Mouse (Mus musculus) testis, adult 2 months (tissue): Measurements from ENCODE around the gene Snx33. TPM values are rescaled to one million over a fixed set of nuclear protein-coding genes. Genes with fewer than 3 reads are reported as not detected.
"Not testable (repeated sequence)": the region's sequence is repeated elsewhere in the genome, so short reads cannot be mapped to it uniquely, and the experiment has no call there.

Experiments used
- H3K27ac ChIP-seq: fragments of 200-500 bp; 2 replicates; pipeline ENCODE4 v1.5.1; 2012; ENCODE audit warnings: low read depth, low read length; ENCODE audit not compliant: control insufficient read depth, insufficient read depth
- H3K27me3 ChIP-seq: fragments of 200-500 bp; 2 replicates; pipeline ENCODE4 v1.6.1; 2012; ENCODE audit warnings: mild to moderate bottlenecking, low read length, moderate library complexity; ENCODE audit not compliant: control insufficient read depth, insufficient read depth
- H3K36me3 ChIP-seq: fragments of 200-500 bp; 2 replicates; pipeline ENCODE4 v1.6.1; 2012; ENCODE audit warnings: mild to moderate bottlenecking, low read length; ENCODE audit not compliant: control insufficient read depth, insufficient read depth
- H3K4me1 ChIP-seq: fragments of 200-500 bp; 2 replicates; pipeline ENCODE4 v1.6.1; 2012; ENCODE audit warnings: low read length; ENCODE audit not compliant: control insufficient read depth, insufficient read depth
- H3K4me3 ChIP-seq: fragments of 200-500 bp; 2 replicates; pipeline ENCODE4 v1.5.1; 2012; ENCODE audit warnings: low read depth, mild to moderate bottlenecking, low read length, moderate library complexity, mixed read lengths; ENCODE audit not compliant: control insufficient read depth
- CTCF ChIP-seq: fragments of 200-500 bp; IDR thresholded peaks from 2 replicates; pipeline ENCODE4 v1.5.1; 2012; ENCODE audit warnings: low read depth, mild to moderate bottlenecking, inconsistent platforms, low read length, moderate library complexity; ENCODE audit not compliant: control insufficient read depth, insufficient read depth, insufficient replicate concordance
- POLR2A ChIP-seq: fragments of 200-500 bp; IDR thresholded peaks from 2 replicates; pipeline ENCODE4 v1.6.1; 2012; ENCODE audit warnings: low read depth, mild to moderate bottlenecking, inconsistent platforms, low read length, moderate library complexity; ENCODE audit not compliant: control insufficient read depth
- polyA plus RNA-seq: library from polyadenylated mRNA; depleted of rRNA; stranded (reverse); fragments of >200 nt; gene quantifications from 2 replicates; pipeline ENCODE4 v1.2.3, GENCODE M21; 2012

Gene Snx33
- polyA plus RNA-seq, 1 experiment: 7.0 TPM

DNA sequence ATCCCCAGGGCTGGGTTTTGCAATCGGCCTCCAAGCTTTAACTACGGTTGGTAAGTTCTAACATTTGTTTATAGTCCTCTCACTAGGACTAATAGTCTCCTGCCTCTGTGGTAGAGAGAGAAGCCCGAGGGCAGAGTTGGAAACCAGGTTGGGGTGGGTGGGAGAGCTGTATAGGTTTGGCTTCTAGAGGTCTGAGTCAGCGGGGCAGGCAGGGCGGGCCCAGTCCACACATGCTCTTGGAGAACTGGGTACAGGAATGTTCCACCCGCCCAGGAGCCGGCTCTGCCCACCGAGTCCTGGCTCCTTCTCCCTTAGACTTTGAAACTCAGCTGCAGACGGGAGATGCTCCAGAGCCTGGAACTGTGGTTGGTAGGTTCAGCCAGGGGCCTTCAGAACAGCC lies 14.2 kb downstream of the Snx33 start:
- Histone ChIP-seq H3K4me3 (no peak overlapping the region), H3K27me3 (no peaks in the 10 kb centered on the region), H3K36me3 (no peaks in the 10 kb centered on the region), H3K27ac (no peak overlapping the region), H3K4me1 (peaks cover 2% of the 10 kb centered on the region; the same call in 1 of the 2 replicates)
- TF ChIP-seq POLR2A (no peak), CTCF (no peak)

DNA sequence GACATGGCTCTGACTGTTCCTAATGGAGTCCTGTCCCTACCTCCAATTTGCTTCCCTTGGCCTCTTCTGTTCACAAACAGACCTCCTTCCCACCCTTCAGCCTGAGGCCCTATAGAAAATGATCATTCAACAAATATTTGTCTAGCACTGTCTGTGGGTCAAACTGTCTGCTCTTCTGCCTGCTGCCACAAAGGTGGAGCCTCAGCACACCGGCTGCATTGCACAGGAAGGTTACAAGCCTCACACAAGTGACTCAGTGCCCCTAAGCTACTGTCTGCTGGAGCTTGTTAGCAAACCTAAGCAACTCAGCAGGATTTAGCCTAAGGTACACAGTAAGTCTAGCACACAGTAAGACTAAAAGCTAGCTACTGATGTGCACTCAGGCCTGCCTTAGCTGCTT lies 17.2 kb downstream of the Snx33 start:
- Histone ChIP-seq H3K4me1 (peaks cover 2% of the 10 kb centered on the region; the same call in 1 of the 2 replicates), H3K36me3 (no peaks in the 10 kb centered on the region), H3K27me3 (no peaks in the 10 kb centered on the region), H3K4me3 (no peak overlapping the region), H3K27ac (no peak overlapping the region)
- TF ChIP-seq POLR2A (no peak), CTCF (no peak)

DNA sequence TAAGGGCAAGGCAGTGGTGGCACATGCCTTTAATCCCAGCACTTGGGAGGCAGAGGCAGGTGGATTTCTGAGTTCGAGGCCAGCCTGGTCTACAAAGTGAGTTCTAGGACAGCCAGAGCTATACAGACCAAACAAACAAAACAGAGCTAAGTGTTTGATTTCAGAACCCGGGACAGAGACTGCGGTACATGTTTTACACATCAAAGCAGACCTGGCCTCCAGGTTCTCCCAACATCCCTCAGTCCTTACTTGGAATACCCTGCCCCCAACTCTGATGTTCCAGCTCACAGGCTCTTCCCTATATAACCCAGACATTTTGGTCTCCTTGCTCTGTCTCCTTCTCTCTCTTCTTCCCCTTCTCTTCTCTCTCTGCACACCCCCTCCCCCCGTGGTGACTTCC lies 18.2 kb downstream of the Snx33 start:
- H3K4me3 ChIP-seq, H3K27ac ChIP-seq, H3K36me3 ChIP-seq, H3K27me3 ChIP-seq, H3K4me1 ChIP-seq: not testable (repeated sequence)

DNA sequence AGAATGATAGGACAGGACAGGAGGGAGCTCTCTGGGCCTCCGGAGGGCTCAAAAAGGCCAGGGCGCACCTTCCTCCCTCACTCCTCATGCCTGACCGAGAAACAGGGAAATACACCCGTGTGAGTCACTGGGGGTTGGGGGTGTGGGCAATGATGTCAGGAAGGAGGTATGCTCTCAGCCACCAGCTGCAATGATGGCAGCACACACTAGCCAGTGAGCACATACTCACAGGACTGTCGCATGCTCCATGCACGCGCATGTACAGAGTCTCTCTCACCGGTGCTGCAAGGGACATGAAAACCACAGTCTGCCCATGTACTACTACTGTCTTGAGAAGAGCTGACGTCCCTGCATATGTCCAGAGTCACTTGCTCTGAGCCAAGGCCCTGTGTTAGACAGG lies 20.6 kb downstream of the Snx33 start:
- Histone ChIP-seq H3K4me3 (no peak overlapping the region), H3K27ac (no peak overlapping the region), H3K36me3 (no peaks in the 10 kb centered on the region), H3K27me3 (no peaks in the 10 kb centered on the region), H3K4me1 (peaks cover 2% of the 10 kb centered on the region; the same call in 1 of the 2 replicates)
- TF ChIP-seq POLR2A (no peak), CTCF (no peak)

- H3K27me3 ChIP-seq: no peaks in the 10 kb centered on the region
- H3K4me3 ChIP-seq: no peak overlapping the region
- H3K27ac ChIP-seq: no peak overlapping the region
- no peaks in the 10 kb centered on the region for H3K36me3 ChIP-seq
- peaks cover 3% of the 10 kb centered on the region; the same call in 1 of the 2 replicates for H3K4me1 ChIP-seq
- TF ChIP-seq POLR2A: no peak
- no peak for TF ChIP-seq CTCF
These were observed 24.5 kb downstream of the Snx33 start for GRCm38 (mm10) chr9:56903662-56904061.

DNA sequence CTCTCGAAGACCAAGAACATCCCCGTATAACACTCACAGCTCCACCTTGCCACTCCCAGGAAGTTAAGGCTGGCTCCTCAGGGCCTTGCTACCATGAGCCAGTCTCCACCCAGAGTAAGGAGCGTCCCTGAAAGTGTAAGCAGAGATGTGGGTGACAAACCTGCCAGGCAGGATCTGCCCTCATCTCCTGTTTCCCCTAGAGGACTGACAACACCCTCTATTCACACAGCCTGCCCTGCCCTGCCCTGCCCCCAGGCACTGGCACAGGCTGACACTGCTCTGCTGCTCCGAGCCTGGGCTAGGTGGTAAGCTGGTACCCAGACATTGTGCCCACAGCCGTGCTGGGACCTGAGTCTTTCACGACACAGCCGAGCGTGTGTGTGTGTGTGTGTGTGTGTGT lies 27.0 kb downstream of the Snx33 start:
- Histone ChIP-seq H3K27ac (no peak overlapping the region), H3K4me3 (no peak overlapping the region), H3K4me1 (peaks cover 3% of the 10 kb centered on the region; the same call in 1 of the 2 replicates), H3K27me3 (no peaks in the 10 kb centered on the region), H3K36me3 (no peaks in the 10 kb centered on the region)
- TF ChIP-seq POLR2A: no peak
- no peak for TF ChIP-seq CTCF

- Histone ChIP-seq H3K36me3 (no peaks in the 10 kb centered on the region), H3K4me1 (peaks cover 3% of the 10 kb centered on the region; the same call in 1 of the 2 replicates), H3K4me3 (no peak overlapping the region), H3K27me3 (no peaks in the 10 kb centered on the region), H3K27ac (0 out of 2 replicates have a peak overlapping the region, but pooled peaks have one; percentile 16)
- TF ChIP-seq CTCF (no peak), POLR2A (no peak)
These were observed 27.6 kb downstream of the Snx33 start for GRCm38 (mm10) chr9:56900571-56900970.

DNA sequence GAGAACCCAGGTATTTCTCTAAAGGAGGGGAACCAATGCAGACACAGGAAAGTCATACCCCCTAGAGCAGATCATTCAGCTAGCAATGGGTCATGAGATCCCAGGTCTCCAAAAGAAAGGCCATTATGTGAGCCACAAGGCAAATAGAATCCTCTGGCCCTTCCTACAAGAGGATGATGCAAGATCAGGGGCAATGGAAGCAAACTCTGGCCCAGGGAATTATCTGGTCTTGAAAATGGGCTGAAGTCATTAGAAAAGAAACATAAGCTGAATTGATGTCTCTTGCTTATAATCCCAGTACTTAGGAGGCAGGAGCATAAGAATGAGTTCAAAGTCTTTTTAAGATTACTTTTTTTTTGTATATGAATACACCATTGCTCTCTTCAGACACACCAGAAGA lies 28.1 kb downstream of the Snx33 start:
- H3K27me3 ChIP-seq: no peaks in the 10 kb centered on the region
- TF ChIP-seq CTCF (no peak), POLR2A (no peak)
- H3K4me3 ChIP-seq: no peak overlapping the region
- H3K4me1 ChIP-seq: peaks cover 3% of the 10 kb centered on the region; the same call in 1 of the 2 replicates
- no peak overlapping the region for H3K27ac ChIP-seq
- H3K36me3 ChIP-seq: no peaks in the 10 kb centered on the region
